Mouse (Mus musculus): ENCODE results near the gene Naa20.

The Naa20 gene

GRCm38 (mm10) chr2:145901861-145902260 is at the start of gene Naa20:
Gene Naa20, plus strand, starts transcription at chr2:145902099.
- DNase-seq (ENCODE audit: low read depth, low spot score): no peak

DNA sequence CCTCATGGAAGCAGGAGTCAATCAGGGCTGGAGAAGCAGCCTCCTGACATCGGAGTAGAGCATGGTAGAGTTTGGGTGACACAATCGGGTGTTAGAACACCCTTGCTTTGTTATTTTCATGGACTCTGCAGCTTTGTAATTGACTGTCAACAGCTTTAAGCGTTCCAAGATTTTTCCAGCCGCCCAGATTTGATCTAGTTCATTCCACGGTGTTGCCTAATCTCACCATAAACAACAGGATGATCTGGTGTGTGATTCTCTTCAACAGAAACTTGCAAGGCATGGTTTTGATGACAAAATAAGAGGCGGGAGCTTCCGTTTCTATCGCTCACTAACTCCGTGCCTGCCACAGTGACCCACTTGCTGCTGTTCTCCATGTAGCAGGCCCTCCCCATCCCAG is 46.1 kb upstream of the Naa20 start:
- DNase-seq (ENCODE audit: low read depth, low spot score): no peak

GRCm38 (mm10) chr2:145857864-145858263 is 44.0 kb upstream of the Naa20 start:
- no peak for DNase-seq (ENCODE audit: low read depth, low spot score)

GRCm38 (mm10) chr2:145859442-145859931 is 42.4 kb upstream of the Naa20 start:
- DNase-seq (ENCODE audit: low read depth, low spot score): no peak

DNA sequence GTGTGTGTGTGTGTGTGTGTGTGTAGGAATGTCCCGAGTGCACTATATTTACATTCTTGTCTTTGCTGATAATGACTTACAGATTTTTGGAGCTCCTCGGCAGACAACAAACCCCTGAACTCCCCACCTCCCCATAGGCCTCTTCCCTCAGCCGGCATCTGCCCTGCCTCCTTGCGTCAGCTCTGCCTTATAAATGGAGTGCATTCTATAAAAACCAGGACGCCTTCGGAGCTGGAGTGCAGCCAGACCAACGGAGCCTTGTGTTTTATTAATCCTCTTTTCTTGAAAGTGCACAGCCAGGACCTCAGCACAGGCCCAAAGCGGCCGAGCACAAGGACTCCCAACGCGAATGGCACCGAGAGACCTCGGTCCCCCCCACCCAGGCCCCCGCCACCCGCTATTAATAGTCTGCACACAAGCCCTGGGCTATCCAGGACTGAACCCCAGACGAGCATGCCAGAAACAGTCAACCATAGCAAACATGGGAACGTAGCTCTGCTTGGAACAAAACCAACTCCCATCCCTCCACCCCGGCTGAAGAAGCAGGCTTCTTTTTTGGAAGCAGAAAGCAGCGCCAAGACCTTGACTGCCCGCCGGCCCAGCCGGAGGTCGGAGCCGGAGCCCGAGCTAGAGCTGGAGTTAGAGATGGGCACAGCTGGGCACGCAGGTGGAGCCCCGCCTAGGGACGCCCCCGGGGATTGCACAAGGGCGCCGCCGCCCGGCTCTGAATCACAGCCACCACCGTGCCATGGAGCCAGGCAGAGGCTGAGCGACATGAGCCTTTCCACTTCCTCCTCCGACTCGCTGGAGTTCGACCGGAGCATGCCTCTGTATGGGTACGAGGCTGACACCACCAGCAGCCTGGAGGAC is 41.7 kb upstream of the Naa20 start:
- DNase-seq (ENCODE audit: low read depth, low spot score): peak; percentile 57

- DNase-seq (ENCODE audit: low read depth, low spot score): no peak
These were observed 40.4 kb upstream of the Naa20 start for GRCm38 (mm10) chr2:145861193-145862123.

- DNase-seq (ENCODE audit: low read depth, low spot score): no peak
These were observed 39.6 kb upstream of the Naa20 start for GRCm38 (mm10) chr2:145862206-145862817.

GRCm38 (mm10) chr2:145865344-145865743 is 36.6 kb upstream of the Naa20 start:
- DNase-seq (ENCODE audit: low read depth, low spot score): no peak

DNA sequence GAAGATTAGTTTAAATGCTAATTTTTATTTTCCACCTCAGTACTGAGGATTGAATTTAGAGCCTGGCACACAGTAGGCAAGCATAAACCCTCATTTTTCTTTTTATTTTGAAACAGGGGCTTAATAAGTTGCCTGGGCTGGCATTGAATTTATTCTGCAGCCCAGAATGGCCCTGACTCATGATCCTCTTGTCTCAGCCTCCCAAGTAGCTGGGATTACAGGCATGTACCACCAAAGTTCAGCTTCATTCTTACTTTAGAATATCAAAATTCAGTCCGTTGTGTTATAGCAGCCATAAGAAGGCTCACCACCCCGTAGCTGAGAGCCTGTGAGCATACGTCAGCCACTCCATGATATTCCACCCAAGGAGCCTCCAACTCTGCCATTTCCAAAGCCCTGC is 35.7 kb upstream of the Naa20 start:
- no peak for DNase-seq (ENCODE audit: low read depth, low spot score)

DNA sequence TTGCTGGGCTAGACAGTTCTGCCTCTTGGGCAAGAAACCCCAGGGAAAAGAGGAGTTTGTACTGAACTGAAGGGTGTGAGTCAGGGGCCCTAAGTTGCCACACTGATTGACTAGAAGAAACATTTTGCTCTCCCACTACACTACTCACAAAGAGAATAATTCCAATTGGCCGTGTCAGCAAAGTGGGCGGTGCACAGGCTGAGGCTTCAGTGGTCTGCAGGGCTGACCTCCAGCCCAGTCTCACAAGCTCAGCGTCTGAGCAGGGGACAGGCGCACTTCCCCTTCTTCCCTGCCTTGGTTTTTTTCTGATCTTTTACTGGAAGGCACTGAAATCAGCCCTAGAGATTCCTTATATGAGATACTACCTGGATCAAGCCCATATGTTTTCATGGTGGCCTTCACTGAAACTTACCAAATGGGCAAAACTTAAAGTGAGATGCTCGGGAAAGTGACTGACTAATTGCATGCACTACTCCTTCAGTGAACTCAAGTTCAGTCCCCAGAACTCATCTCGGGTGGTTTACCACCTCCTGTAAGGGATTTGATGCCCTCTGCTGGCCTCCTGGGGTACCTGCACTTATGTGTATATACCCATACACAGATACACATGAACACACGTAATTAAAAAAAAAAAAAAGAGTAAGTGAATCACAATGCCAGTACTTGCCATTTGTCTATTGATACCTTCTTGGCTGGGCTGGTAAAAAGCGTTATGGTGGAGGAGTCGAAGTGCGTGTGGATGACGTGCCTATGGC is 35.0 kb upstream of the Naa20 start:
- no peak for DNase-seq (ENCODE audit: low read depth, low spot score)

DNA sequence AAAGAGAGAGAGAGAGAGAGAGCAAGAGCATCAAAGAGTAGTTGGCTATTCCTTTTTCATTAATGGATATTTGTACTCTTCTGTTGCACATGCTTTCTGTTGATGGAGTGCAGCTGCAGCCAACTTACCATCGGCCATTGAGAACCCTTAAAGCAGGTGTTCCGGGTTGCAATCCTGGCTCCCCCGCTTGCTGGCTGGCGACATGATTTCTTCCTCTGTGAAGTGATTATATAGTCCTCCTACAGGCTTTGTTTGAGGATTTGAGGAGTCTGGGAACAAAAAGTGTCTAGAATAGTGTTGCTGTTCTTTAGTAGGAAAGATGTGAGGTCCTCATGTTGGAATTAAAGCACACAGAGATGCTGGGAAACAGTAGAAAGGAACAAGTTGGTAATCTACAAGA is 30.6 kb upstream of the Naa20 start:
- no peak for DNase-seq (ENCODE audit: low read depth, low spot score)

DNA sequence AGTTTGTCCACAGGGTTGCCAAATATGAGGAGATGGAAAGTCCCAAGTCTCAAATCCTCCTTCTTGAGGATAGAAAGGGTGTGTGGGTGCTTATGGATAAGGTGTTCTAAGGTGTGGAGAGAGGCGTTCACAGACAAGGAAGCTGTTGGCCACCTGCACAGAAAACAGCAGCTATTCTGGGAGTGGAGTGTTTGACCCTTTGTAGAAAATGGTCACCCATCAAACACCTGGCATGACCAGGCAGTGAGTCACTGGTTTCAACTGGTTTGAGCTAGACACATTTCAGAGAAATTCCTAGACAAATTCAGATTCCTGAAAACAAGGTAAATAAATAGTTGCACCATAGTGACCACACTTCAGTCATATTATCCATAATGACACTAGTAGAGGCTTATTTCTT is 29.8 kb upstream of the Naa20 start:
- DNase-seq (ENCODE audit: low read depth, low spot score): no peak

- no peak for DNase-seq (ENCODE audit: low read depth, low spot score)
These were observed 27.9 kb upstream of the Naa20 start for GRCm38 (mm10) chr2:145873953-145874352.

DNA sequence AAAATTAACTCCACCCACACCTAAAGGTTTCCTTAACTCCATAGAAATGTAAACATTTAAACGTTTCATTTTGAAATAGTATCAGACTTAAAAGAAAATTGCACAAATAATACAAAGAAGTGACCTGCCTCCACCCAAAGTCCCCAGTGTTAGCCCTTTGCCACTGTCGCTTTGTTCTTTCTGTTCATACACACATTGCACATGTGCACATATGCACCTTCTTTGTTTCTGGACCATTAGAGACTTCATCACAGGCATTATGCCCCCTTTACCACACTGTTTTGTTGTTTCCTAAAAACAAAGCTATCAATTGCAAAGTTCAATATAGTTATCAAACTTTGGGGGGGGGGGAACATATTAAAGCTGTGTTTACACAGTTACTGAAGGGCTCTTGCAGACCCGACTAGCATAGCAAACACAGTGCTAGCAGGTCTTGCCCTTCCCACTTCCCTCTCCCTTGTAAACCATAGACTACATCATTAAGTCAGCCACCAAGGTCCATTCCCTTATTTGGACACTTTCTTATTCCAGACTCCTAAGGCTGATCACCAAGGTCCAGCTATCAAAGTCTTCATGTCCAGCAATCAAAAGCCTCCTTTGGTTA is 26.9 kb upstream of the Naa20 start:
- no peak for DNase-seq (ENCODE audit: low read depth, low spot score)

GRCm38 (mm10) chr2:145877191-145877590 is 24.7 kb upstream of the Naa20 start:
- no peak for DNase-seq (ENCODE audit: low read depth, low spot score)

- DNase-seq (ENCODE audit: low read depth, low spot score): no peak
These were observed 20.8 kb upstream of the Naa20 start for GRCm38 (mm10) chr2:145880887-145881747.

GRCm38 (mm10) chr2:145881932-145882331 is 20.0 kb upstream of the Naa20 start:
- no peak for DNase-seq (ENCODE audit: low read depth, low spot score)

GRCm38 (mm10) chr2:145882398-145882797 is 19.5 kb upstream of the Naa20 start:
- no peak for DNase-seq (ENCODE audit: low read depth, low spot score)

GRCm38 (mm10) chr2:145884036-145884912 is 17.6 kb upstream of the Naa20 start:
- DNase-seq (ENCODE audit: low read depth, low spot score): no peak
